In the genomic region with DNA sequence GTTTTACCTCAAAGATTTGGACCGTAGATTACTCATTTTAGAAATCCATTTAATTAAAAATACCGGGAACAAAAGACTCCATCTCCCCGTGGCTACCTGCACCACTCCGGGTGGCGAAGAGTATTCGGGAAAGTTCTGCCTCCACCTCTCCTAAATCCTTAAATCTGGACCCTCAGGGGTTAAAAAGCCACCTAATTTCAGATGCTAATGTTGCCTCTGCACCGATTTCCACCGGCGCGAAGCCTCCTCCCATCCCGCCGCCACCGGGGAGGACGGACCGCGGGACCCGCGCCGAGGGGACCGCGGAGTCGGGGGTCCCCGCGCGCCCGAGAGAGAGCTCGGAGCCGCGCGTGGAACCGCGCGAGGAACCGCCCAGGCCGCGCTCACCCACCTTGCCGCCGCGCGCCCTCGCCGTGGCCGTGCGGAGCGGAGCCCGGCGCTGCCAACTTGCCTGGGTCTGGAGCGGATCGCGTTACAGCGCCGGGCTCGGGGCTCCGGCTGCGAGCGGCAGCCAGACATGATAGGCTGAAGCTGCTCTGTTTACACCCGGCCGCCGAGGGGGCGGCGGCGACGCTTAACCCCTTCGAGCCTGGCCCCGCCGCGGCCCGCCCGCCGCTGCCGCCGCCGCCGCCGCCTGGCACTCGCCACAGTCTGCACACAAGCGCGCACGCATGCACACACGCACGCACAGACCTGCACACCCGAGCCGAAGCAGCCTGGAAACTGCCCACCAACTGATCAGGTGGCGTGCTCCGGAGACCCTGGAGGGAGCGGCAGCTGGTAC, we compare ENCODE assay signal across 8 mouse cellular contexts.
DNase-seq lines count a peak whose midpoint lies in the region; ATAC-seq and TF ChIP-seq lines count a peak whose summit lies in the region.

No protein-coding gene starts in this region.

- peak; percentile 84 for DNase-seq in adrenal gland, adult 2 months
- DNase-seq in gastrocnemius, postnatal 10 days, result peak; percentile 78
- DNase-seq in hindbrain, postnatal 0 days (ENCODE audit: low spot score), result peak; percentile 93
- peak; percentile 26 to 62 for DNase-seq in left cerebral cortex, adult 9 months (ENCODE audit: low spot score in 2 of 2)

- H3K36me3 ChIP-seq in hindbrain, postnatal 0 days (ENCODE audit: insufficient read depth, low read length), result no peaks in the 10 kb centered on the region
- H3K36me3 ChIP-seq in midbrain, embryonic 12.5 days, result no peaks in the 10 kb centered on the region
- H3K36me3 ChIP-seq in stomach, embryonic 14.5 days (ENCODE audit: control insufficient read depth, insufficient read depth, low read length), result no peaks in the 10 kb centered on the region

- H3K4me3 ChIP-seq in cortical plate, adult 2 months (ENCODE audit: insufficient read depth, low read length), result peak overlapping the region; percentile 97
- peak overlapping the region; percentile 56 for H3K4me3 ChIP-seq in hindbrain, postnatal 0 days (ENCODE audit: low read length)
- peak overlapping the region; percentile 82 for H3K4me3 ChIP-seq in midbrain, embryonic 12.5 days
- H3K4me3 ChIP-seq in stomach, embryonic 14.5 days (ENCODE audit: low read depth, low read length), result peak overlapping the region; percentile 74

- peak; percentile 95 for ATAC-seq in hindbrain, postnatal 0 days
- peak; percentile 95 for ATAC-seq in midbrain, embryonic 12.5 days (ENCODE audit: low FRiP score, low read depth)
- ATAC-seq in stomach, embryonic 14.5 days (ENCODE audit: insufficient number of reproducible peaks, insufficient read depth, low FRiP score, low read depth), result peak; percentile 94
- no peak for ATAC-seq in megakaryocyte-erythroid progenitor cell, adult 5-6 weeks (replicated peaks; ENCODE audit: low FRiP score, low TSS enrichment, poor library complexity, severe bottlenecking)

- 0 out of 2 replicates have a peak, but pooled peaks have one; percentile 2 for TF ChIP-seq POLR2A in cortical plate, adult 2 months (IDR thresholded peaks at IDR 0.05; ENCODE audit: extremely low read depth, insufficient read depth, low read length)

- H3K4me2 ChIP-seq in hindbrain, postnatal 0 days (ENCODE audit: low read depth, low read length), result peak overlapping the region; percentile 85
- H3K4me2 ChIP-seq in midbrain, embryonic 12.5 days (replicated peaks), result peak overlapping the region; percentile 82
- peak overlapping the region; percentile 78 for H3K4me2 ChIP-seq in stomach, embryonic 14.5 days (replicated peaks; ENCODE audit: low read depth, low read length)

- H3K9me3 ChIP-seq in hindbrain, postnatal 0 days (ENCODE audit: low read length), result no peaks in the 10 kb centered on the region
- H3K9me3 ChIP-seq in midbrain, embryonic 12.5 days, result no peaks in the 10 kb centered on the region
- no peaks in the 10 kb centered on the region for H3K9me3 ChIP-seq in stomach, embryonic 14.5 days (ENCODE audit: control insufficient read depth, low read depth, low read length)

- no peaks in the 10 kb centered on the region for H3K27me3 ChIP-seq in hindbrain, postnatal 0 days (ENCODE audit: insufficient read depth, low read length)
- no peaks in the 10 kb centered on the region for H3K27me3 ChIP-seq in midbrain, embryonic 12.5 days
- no peaks in the 10 kb centered on the region for H3K27me3 ChIP-seq in stomach, embryonic 14.5 days (ENCODE audit: control insufficient read depth, insufficient read depth, low read length)

- WGBS in hindbrain, postnatal 0 days, result 0% methylated on average over 53 of the region's 86 CpGs
- under 1% methylated on average over 71 of the region's 86 CpGs for WGBS in midbrain, embryonic 12.5 days
- WGBS in stomach, embryonic 14.5 days, result under 1% methylated on average over 68 of the region's 86 CpGs

- H3K4me1 ChIP-seq in cortical plate, adult 2 months (ENCODE audit: control insufficient read depth, insufficient read depth, low read length), result no peaks in the 10 kb centered on the region; the same call in 1 of the 2 replicates
- H3K4me1 ChIP-seq in hindbrain, postnatal 0 days (ENCODE audit: insufficient read depth, low read length), result no peaks in the 10 kb centered on the region
- peaks cover 6% of the 10 kb centered on the region for H3K4me1 ChIP-seq in midbrain, embryonic 12.5 days
- 0 out of 2 replicates have a peak, but pooled peaks cover 7% of the 10 kb centered on the region for H3K4me1 ChIP-seq in stomach, embryonic 14.5 days (ENCODE audit: control insufficient read depth, insufficient read depth, low read length)

- peak overlapping the region; percentile 38 for H3K27ac ChIP-seq in cortical plate, adult 2 months (ENCODE audit: insufficient read depth, low read length)
- peak overlapping the region; percentile 83 for H3K27ac ChIP-seq in hindbrain, postnatal 0 days
- peak overlapping the region; percentile 95 for H3K27ac ChIP-seq in midbrain, embryonic 12.5 days (replicated peaks)
- H3K27ac ChIP-seq in stomach, embryonic 14.5 days (ENCODE audit: low read length), result peak overlapping the region; percentile 87

- no peak for TF ChIP-seq CTCF in cortical plate, adult 2 months (IDR thresholded peaks at IDR 0.05; ENCODE audit: extremely low read depth, insufficient read depth, low read length)
- TF ChIP-seq CTCF in hindbrain, postnatal 0 days (IDR thresholded peaks at IDR 0.05; ENCODE audit: low read depth), result no peak

- H3K9ac ChIP-seq in hindbrain, postnatal 0 days (replicated peaks; ENCODE audit: low read length), result peak overlapping the region; percentile 70
- H3K9ac ChIP-seq in midbrain, embryonic 12.5 days (replicated peaks), result peak overlapping the region; percentile 80
- H3K9ac ChIP-seq in stomach, embryonic 14.5 days (replicated peaks; ENCODE audit: low read depth, low read length), result peak overlapping the region; percentile 61

Comparison
In these comparisons a context has a peak if more than half of its experiments do, and no peak if none do; other contexts are left out.
1. H3K27ac ChIP-seq: peak in every context shown above with its lines; median percentile 95 in midbrain, embryonic 12.5 days; 87 in stomach, embryonic 14.5 days; 83 in hindbrain, postnatal 0 days; 38 in cortical plate, adult 2 months.